Mouse (Mus musculus) G1E (cell line): Measurements from ENCODE around the gene Aldh4a1.

ENCODE experiments used
- CTCF ChIP-seq: IDR thresholded peaks from 2 replicates; pipeline ENCODE4 v1.5.1; 2012; ENCODE audit warnings: low read depth, low read length, inconsistent platforms, mixed read lengths
- GATA1 ChIP-seq: IDR thresholded peaks from 2 replicates; pipeline ENCODE4 v1.6.1; 2012; ENCODE audit warnings: borderline replicate concordance, low read length, inconsistent platforms, mixed read lengths
- TAL1 ChIP-seq: conservative IDR thresholded peaks from 2 replicates; pipeline ENCODE4 v1.6.1; 2012; ENCODE audit warnings: low read depth, low read length, inconsistent platforms, mixed read lengths

DNA sequence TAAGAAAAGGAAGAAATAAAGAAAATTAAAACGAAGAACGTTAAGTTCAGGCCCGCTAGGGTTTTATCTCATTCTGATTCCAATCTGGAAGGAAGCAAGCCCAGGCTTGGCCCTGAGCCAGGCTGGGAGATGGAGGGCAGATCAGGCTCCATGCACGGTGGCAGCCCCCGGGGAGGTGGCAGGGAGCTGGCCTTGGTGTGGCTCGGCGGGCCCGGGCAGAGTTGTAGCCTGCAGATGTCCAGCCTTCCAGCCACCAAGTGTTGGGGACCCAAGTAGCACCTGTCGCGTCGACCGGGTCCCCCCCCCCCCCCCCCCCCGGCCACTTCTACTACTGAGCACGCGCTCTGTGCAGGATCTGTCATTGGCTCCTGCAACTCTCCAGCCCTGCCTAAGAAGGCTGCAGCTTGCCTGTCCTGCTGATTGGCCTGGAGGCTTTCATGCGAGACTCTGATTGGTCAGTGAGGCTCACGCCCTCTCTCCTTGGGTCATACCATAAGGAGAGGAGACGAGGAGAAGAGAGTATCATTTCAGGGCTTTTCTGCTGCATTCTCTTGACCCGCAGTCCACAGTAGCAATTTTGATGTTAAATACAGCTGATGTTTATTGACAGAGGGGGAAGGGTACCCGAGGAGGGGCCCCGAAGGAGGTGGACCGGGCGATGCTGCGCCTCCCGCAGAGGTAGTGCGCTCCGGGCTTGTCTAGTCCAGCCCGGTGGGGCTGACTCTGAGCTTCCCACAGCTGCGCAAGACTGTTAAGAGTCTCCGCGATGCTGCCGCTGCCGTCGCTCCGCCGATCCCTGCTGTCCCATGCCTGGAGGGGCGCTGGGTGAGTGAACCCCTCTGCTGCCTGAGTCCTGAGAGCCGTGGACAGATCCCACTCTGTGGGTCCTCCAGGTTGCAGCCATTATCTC lies at the start of gene Aldh4a1:
- TF ChIP-seq CTCF (no peak), GATA1 (no peak), TAL1 (no peak)
